13 mouse cellular contexts compared by ENCODE assay signal in genomic region chr6:120486051-120486510, GRCm38 (mm10). TPM values are rescaled to one million over a fixed set of nuclear protein-coding genes. Genes with fewer than 3 reads are reported as not detected.
DNase-seq lines count a peak whose midpoint lies in the region; ATAC-seq and TF ChIP-seq lines count a peak whose summit lies in the region.
"Had no signal": no experiment of that assay in that cellular context is flagged by ENCODE, and none has a peak within 500 bp of the region (broad histone marks: within the 10 kb centered on the region; RNA-seq: fewer than 3 reads in every experiment).

No protein-coding gene starts in this region.

- H3K27ac ChIP-seq in hindbrain, postnatal 0 days, result no peak overlapping the region
- no peak overlapping the region for H3K27ac ChIP-seq in hindbrain, embryonic 11.5 days (ENCODE audit: low read depth, low read length)
- H3K27ac ChIP-seq in limb, embryonic 10.5 days, result no peak overlapping the region
- H3K27ac ChIP-seq: forebrain, embryonic 12.5 days; heart, embryonic 10.5 days; hindbrain, embryonic 14.5 days; limb, embryonic 12.5 days; neural tube, embryonic 13.5 days had no signal

- no peaks in the 10 kb centered on the region for H3K9me3 ChIP-seq in hindbrain, postnatal 0 days (ENCODE audit: low read length)
- H3K9me3 ChIP-seq in hindbrain, embryonic 11.5 days (ENCODE audit: control insufficient read depth, low read length), result no peaks in the 10 kb centered on the region
- H3K9me3 ChIP-seq in limb, embryonic 10.5 days (replicated peaks), result no peaks in the 10 kb centered on the region
- H3K9me3 ChIP-seq: forebrain, embryonic 12.5 days; heart, embryonic 10.5 days; limb, embryonic 12.5 days; neural tube, embryonic 13.5 days had no signal

- peaks cover 5% of the 10 kb centered on the region; the same call in 1 of the 2 replicates for H3K36me3 ChIP-seq in hindbrain, postnatal 0 days (ENCODE audit: insufficient read depth, low read length)
- H3K36me3 ChIP-seq in hindbrain, embryonic 11.5 days (ENCODE audit: control insufficient read depth, insufficient read depth, low read length), result 0 out of 2 replicates have a peak, but pooled peaks cover 3% of the 10 kb centered on the region
- H3K36me3 ChIP-seq in limb, embryonic 10.5 days, result peaks cover 3% of the 10 kb centered on the region

- ATAC-seq in hindbrain, postnatal 0 days, result peak; percentile 13; the same call in 1 of the 2 replicates
- ATAC-seq in hindbrain, embryonic 11.5 days (ENCODE audit: low FRiP score), result no peak
- peak; percentile 49 for ATAC-seq in erythroid progenitor cell, adult 5-6 weeks (replicated peaks; ENCODE audit: low FRiP score, poor library complexity, severe bottlenecking)
- peak; percentile 20; the same call in 1 of the 2 replicates for ATAC-seq in neutrophil, adult 5-6 weeks (ENCODE audit: extremely low read depth, insufficient number of reproducible peaks, low FRiP score, poor library complexity, severe bottlenecking)

- H3K9ac ChIP-seq in hindbrain, postnatal 0 days (replicated peaks; ENCODE audit: low read length), result no peak overlapping the region
- H3K9ac ChIP-seq in hindbrain, embryonic 11.5 days (ENCODE audit: low read depth, low read length), result no peak overlapping the region
- H3K9ac ChIP-seq: forebrain, embryonic 12.5 days; hindbrain, embryonic 14.5 days; limb, embryonic 12.5 days; neural tube, embryonic 13.5 days had no signal

- no peak for DNase-seq in hindbrain, postnatal 0 days (ENCODE audit: low spot score)
- DNase-seq in hindbrain, embryonic 11.5 days (ENCODE audit: low spot score), result no peak
- DNase-seq in CD4-positive, CD25-positive, alpha-beta regulatory T cell, adult 2 months (ENCODE audit: low read depth, low spot score), result peak; percentile 72
- no peak for DNase-seq in right cerebral cortex, adult 2 months (ENCODE audit: low spot score in 2 of 2)
- no peak for DNase-seq in limb, embryonic 10.5 days (ENCODE audit: low spot score)
- no peak for DNase-seq in testis, postnatal 14 days (ENCODE audit: low spot score)

- H3K4me3 ChIP-seq in hindbrain, postnatal 0 days (ENCODE audit: low read length), result no peak overlapping the region
- no peak overlapping the region for H3K4me3 ChIP-seq in hindbrain, embryonic 11.5 days (ENCODE audit: low read depth, low read length)
- no peak overlapping the region for H3K4me3 ChIP-seq in limb, embryonic 10.5 days
- H3K4me3 ChIP-seq: forebrain, embryonic 12.5 days; heart, embryonic 10.5 days; limb, embryonic 12.5 days; neural tube, embryonic 13.5 days had no signal

- no peak overlapping the region for H3K4me2 ChIP-seq in hindbrain, postnatal 0 days (ENCODE audit: low read depth, low read length)
- no peak overlapping the region for H3K4me2 ChIP-seq in hindbrain, embryonic 11.5 days (replicated peaks; ENCODE audit: low read depth, low read length)
- H3K4me2 ChIP-seq: forebrain, embryonic 12.5 days; hindbrain, embryonic 14.5 days; limb, embryonic 12.5 days; neural tube, embryonic 13.5 days had no signal

- 49% methylated on average over 8 of the region's 8 CpGs for WGBS in hindbrain, postnatal 0 days
- WGBS in hindbrain, embryonic 11.5 days, result 72% methylated on average over 8 of the region's 8 CpGs
- WGBS in limb, embryonic 10.5 days, result 82% methylated on average over 8 of the region's 8 CpGs

- peak; percentile 42 for TF ChIP-seq CTCF in hindbrain, postnatal 0 days (IDR thresholded peaks at IDR 0.05; ENCODE audit: low read depth)

- peaks cover 14% of the 10 kb centered on the region; the same call in 1 of the 2 replicates for H3K4me1 ChIP-seq in hindbrain, postnatal 0 days (ENCODE audit: insufficient read depth, low read length)
- no peaks in the 10 kb centered on the region for H3K4me1 ChIP-seq in hindbrain, embryonic 11.5 days (replicated peaks; ENCODE audit: control insufficient read depth, insufficient read depth, low read length)
- peaks cover 4% of the 10 kb centered on the region; the same call in 1 of the 2 replicates for H3K4me1 ChIP-seq in limb, embryonic 10.5 days

- H3K27me3 ChIP-seq in hindbrain, postnatal 0 days (ENCODE audit: insufficient read depth, low read length), result no peaks in the 10 kb centered on the region
- H3K27me3 ChIP-seq in hindbrain, embryonic 11.5 days (ENCODE audit: control insufficient read depth, insufficient read depth, low read length), result no peaks in the 10 kb centered on the region
- H3K27me3 ChIP-seq in limb, embryonic 10.5 days (ENCODE audit: low read depth, poor library complexity, severe bottlenecking), result peaks cover 23% of the 10 kb centered on the region
- H3K27me3 ChIP-seq: neural tube, embryonic 13.5 days had no signal

RNA-seq across cellular contexts. Expression of gene Tmem121b, which starts 7.5 kb away (rescaled TPM):
- total RNA-seq in hindbrain, postnatal 0 days (2014; rRNA removed), result 25.9 and 31.9 TPM in 2 replicates
- 2.3 and 2.5 TPM in 2 replicates for polyA plus RNA-seq in hindbrain, postnatal 0 days (2015; fragmentation: Nextera tagmentation; extraction: Ambion mirVana)
- 1.0 and 1.8 TPM in 2 replicates for polyA plus RNA-seq in hindbrain, embryonic 11.5 days (2014; fragmentation: Nextera tagmentation; extraction: Ambion mirVana)
- not detected in 2 replicates for total RNA-seq in erythroid progenitor cell, adult 5-6 weeks (2015; ENCODE audit: low replicate concordance)
- not detected in 2 replicates for total RNA-seq in erythroid progenitor cell, adult 5-6 weeks (2017; ENCODE audit: low replicate concordance)
- not detected in 2 replicates for total RNA-seq in neutrophil, adult 5-6 weeks (2017)
- polyA plus RNA-seq in limb, embryonic 10.5 days (2016; fragmentation: Nextera tagmentation; extraction: Ambion mirVana), result 0.10 and 0.18 TPM in 2 replicates

RNA-seq across cellular contexts. Expression of gene Il17ra, which starts 23.0 kb away (rescaled TPM):
- 7.8 and 10.6 TPM in 2 replicates for total RNA-seq in hindbrain, postnatal 0 days (2014; rRNA removed)
- polyA plus RNA-seq in hindbrain, postnatal 0 days (2015; fragmentation: Nextera tagmentation; extraction: Ambion mirVana), result 5.8 and 7.0 TPM in 2 replicates
- polyA plus RNA-seq in hindbrain, embryonic 11.5 days (2014; fragmentation: Nextera tagmentation; extraction: Ambion mirVana), result 2.8 and 5.4 TPM in 2 replicates
- total RNA-seq in erythroid progenitor cell, adult 5-6 weeks (2015; ENCODE audit: low replicate concordance), result 8.4 and 11.5 TPM in 2 replicates
- 10.5 and 11.7 TPM in 2 replicates for total RNA-seq in erythroid progenitor cell, adult 5-6 weeks (2017; ENCODE audit: low replicate concordance)
- 168 and 176 TPM in 2 replicates for total RNA-seq in neutrophil, adult 5-6 weeks (2017)
- polyA plus RNA-seq in limb, embryonic 10.5 days (2016; fragmentation: Nextera tagmentation; extraction: Ambion mirVana), result 2.8 and 3.0 TPM in 2 replicates

RNA-seq across cellular contexts. Expression of gene Hdhd5, which starts 45.0 kb away (rescaled TPM):
- total RNA-seq in hindbrain, postnatal 0 days (2014; rRNA removed), result 38.2 and 38.9 TPM in 2 replicates
- 19.1 and 19.8 TPM in 2 replicates for polyA plus RNA-seq in hindbrain, postnatal 0 days (2015; fragmentation: Nextera tagmentation; extraction: Ambion mirVana)
- 12.9 and 13.8 TPM in 2 replicates for polyA plus RNA-seq in hindbrain, embryonic 11.5 days (2014; fragmentation: Nextera tagmentation; extraction: Ambion mirVana)
- total RNA-seq in erythroid progenitor cell, adult 5-6 weeks (2015; ENCODE audit: low replicate concordance), result 2.1 and 4.0 TPM in 2 replicates
- 3.4 and 9.1 TPM in 2 replicates for total RNA-seq in erythroid progenitor cell, adult 5-6 weeks (2017; ENCODE audit: low replicate concordance)
- 21.1 and 25.8 TPM in 2 replicates for total RNA-seq in neutrophil, adult 5-6 weeks (2017)
- 24.4 and 26.3 TPM in 2 replicates for polyA plus RNA-seq in limb, embryonic 10.5 days (2016; fragmentation: Nextera tagmentation; extraction: Ambion mirVana)

Comparison
In these comparisons a context has a peak if more than half of its experiments do, and no peak if none do; other contexts are left out.
1. RNA of gene Tmem121b, which starts 7.5 kb away (total RNA-seq): 25.9 to 31.9 TPM in hindbrain, postnatal 0 days; not detected in erythroid progenitor cell, adult 5-6 weeks and not detected in neutrophil, adult 5-6 weeks; every median in the first group is over 10 times any median in the second.
2. RNA of gene Il17ra, which starts 23.0 kb away (total RNA-seq): 168 to 176 TPM in neutrophil, adult 5-6 weeks; 8.4 to 11.7 TPM in erythroid progenitor cell, adult 5-6 weeks and 7.8 to 10.6 TPM in hindbrain, postnatal 0 days; every median in the first group is over 10 times any median in the second.